Mouse (Mus musculus) layer of hippocampus, postnatal 36 days (tissue): ENCODE data around the gene Ric3. TPM values are rescaled to one million over a fixed set of nuclear protein-coding genes. Genes with fewer than 3 reads are reported as not detected.

ENCODE experiments used
- DNase-seq, 2 experiments: peaks; one replicate each; pipeline ENCODE4 v3.0.0; 2022
- total RNA-seq, 2 experiments: library from RNA; stranded (reverse); gene quantifications; 2 replicates each; pipeline ENCODE4 v1.2.3; 2021

The Ric3 gene
- total RNA-seq, 2 experiments from 2014 or later: 66.5 to 71.3 TPM

DNA sequence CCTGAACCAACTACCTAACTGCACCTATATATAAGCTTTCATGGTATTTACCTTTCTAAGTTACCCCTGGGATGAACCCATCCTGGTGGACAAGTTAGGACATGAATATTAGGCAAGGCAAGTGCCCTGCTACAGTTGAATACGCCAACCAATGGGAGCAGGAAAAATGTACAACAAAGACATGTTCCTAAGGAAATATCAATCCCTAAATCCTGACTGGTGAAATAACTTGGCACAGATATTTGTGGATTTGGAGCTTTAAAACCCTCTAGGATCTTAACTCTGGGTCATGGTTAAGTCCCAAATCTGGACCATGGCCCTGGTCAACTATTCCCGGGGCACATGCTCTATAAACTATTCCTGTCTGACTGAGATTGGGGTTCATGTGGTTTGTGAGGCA, 37.3 kb downstream of the Ric3 start:
- DNase-seq: no peak

- peak; percentile 85 to 87 for DNase-seq
Measured at GRCm38 (mm10) chr7:109039445-109039844, 43.7 kb downstream of the Ric3 start.

DNA sequence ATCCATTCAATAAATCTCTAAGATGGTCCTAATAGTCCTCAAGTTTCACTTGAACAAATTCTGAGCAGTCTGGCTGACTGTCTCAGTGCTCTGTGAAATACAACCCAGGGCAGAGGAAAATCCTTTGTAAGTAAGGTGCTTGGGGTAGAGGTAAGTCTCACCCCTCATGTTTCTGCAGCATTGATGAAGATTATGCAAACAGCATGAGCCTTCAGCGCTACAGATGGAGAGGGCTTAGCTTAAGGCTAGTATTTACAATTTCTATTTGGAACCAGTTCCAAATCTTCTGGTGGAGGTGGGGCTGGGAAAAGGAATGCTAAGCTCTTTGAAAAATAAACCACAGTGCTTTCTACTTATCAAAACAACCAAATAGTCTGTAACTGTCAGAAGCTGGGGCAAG, 44.1 kb downstream of the Ric3 start:
- no peak for DNase-seq

GRCm38 (mm10) chr7:109038121-109038735, 44.9 kb downstream of the Ric3 start:
- no peak for DNase-seq

GRCm38 (mm10) chr7:109032054-109032453, 51.1 kb downstream of the Ric3 start:
- no peak for DNase-seq

- DNase-seq: no peak
Measured at GRCm38 (mm10) chr7:109031331-109031730, 51.8 kb downstream of the Ric3 start.

- DNase-seq: no peak
Measured at GRCm38 (mm10) chr7:109029961-109030465, 53.1 kb downstream of the Ric3 start.

DNA sequence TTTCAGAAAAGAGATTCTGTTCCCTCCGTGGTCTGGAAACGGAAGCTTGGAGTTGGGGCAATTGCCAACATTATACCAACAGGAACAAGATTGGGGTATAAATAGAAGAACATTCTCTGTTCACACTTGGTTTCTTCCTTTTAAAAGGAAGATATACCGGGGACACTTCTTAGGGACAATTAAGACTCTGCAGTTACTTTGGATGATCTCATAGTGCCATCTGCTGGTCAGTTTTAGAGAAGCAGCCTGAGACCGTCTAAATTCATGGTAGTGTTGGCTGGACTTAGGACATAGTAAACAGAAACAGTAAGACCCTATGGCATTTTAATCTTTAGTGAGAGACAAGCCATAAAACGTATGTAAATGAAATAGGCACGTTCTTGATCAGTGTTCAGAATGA, 54.9 kb downstream of the Ric3 start:
- peak in 1 of 2 experiments; percentile 56 for DNase-seq

- DNase-seq: no peak
Measured at GRCm38 (mm10) chr7:109027721-109028120, 55.4 kb downstream of the Ric3 start.

GRCm38 (mm10) chr7:109026976-109027375, 56.2 kb downstream of the Ric3 start:
- DNase-seq: no peak

DNA sequence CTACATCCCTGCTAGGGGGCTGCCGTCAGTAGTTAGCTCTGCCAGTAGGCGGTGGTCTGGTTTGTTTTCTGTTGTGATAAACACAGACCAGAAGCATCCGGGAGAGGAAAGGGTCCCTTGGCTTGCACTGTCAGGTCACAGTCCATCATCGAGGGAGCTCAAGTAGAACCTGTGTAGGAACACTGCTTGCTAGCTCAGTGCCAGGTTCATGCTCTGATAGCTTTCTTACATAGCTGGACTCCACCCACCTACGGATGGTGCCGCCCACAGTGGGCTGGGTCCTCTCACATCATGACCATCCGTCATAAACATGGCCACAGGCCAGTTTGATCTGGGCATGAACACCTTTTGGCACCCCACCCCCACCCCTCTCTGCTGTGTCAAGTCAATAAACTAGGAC, 57.4 kb downstream of the Ric3 start:
- no peak for DNase-seq

DNA sequence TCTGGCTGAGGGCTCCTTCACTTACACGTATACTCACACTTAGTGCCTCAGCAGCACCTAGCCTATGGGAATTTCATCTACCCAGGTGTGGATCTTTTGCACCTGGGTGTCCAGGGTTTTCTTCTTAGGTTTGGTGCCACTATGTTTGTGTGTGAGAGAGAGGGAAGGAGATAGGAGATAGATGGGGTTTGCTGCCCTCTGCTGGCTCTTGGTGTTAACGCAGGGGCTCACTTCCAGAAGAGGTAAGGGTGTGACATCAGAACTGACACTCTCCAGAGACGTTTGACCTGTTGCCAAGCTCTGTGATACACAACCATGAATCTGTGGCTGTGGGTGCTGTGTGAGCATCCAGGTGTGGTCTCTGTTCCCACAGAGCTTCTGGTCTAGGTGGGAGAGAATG, 61.7 kb downstream of the Ric3 start:
- peak in 1 of 2 experiments; percentile 66 for DNase-seq

GRCm38 (mm10) chr7:109019243-109019642, 63.9 kb downstream of the Ric3 start:
- no peak for DNase-seq

DNA sequence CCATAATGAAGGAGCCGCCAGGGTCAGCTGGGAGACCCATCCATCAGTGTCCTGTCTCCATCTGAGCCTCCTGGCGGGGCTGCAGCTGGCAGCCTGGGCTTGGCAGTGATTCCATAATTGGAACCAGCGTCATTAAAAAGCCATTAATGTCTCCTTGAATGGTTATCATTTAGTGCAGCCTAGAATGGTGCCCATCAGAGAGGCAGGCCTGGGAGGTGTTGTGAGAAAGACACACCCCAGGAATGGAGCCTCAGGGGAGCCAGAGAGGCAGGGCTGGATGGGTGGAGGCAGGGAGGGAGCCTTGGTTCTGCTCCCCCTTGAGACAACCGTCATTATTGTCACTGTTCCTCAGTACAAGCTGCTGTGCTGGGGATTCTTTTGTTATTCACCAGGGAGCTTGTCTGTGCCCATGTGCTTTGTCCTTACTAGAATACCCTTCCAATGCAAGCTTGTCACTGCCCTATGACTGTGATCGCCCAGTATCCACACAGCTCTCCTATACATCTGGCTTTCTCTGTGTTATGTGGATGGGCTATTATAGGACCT, 66.7 kb downstream of the Ric3 start:
- no peak for DNase-seq

DNA sequence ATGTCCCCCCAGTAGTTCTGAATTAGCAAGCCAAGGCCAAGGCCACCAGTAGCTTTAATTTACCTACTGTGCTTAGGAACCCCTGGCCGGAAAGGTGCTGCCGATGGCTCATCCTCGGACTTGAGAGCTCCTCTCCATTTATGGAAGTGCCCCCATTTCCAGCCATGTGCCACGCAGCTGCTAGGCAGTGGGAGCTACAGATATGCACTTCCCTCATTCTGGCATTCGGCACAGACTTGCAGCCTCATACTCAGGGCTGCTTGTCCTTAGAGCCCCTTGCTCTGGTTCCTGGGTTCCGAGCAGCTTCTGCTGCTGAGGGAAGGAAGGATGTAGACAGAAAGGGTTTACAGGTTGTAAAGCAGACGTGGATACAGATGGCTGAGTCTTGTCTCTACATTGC, 68.3 kb downstream of the Ric3 start:
- no peak for DNase-seq

DNA sequence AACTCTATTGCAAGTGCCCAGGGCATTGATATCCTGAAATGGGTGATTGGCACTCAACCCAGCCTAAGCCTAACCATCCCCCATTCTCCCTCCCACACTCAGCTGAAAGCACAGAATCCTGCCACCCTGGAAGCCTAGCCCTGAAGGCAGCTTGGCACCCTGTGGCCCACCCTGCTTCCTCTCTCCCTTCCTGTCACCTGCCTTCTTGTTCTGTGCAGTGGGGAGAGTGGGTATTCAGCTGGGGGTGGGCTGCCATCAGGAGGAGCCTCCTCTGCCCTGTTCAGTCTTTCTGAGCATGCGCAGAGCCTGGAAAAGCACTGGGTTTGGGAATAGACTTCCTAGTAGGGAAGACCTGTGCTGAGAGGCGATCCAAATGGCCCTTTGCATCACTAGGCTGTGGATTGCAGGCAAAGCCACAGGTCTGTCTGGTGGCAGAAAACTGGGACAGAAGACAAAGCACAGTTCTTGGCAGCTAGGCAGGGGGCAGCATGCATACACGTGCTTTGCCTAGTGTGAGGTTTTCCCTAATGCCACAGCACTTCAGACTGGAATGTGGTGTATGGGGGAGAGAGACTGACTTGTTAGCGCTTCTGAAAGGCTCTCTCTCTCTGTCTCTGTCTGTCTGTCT, 70.0 kb downstream of the Ric3 start:
- peak; percentile 66 to 67 for DNase-seq

- no peak for DNase-seq
Measured at GRCm38 (mm10) chr7:109012575-109012974, 70.6 kb downstream of the Ric3 start.

- DNase-seq: peak; percentile 66 to 71
Measured at GRCm38 (mm10) chr7:109011596-109012180, 71.4 kb downstream of the Ric3 start.

GRCm38 (mm10) chr7:109010720-109011595, 72.2 kb downstream of the Ric3 start:
- peak; percentile 62 to 65 for DNase-seq

DNA sequence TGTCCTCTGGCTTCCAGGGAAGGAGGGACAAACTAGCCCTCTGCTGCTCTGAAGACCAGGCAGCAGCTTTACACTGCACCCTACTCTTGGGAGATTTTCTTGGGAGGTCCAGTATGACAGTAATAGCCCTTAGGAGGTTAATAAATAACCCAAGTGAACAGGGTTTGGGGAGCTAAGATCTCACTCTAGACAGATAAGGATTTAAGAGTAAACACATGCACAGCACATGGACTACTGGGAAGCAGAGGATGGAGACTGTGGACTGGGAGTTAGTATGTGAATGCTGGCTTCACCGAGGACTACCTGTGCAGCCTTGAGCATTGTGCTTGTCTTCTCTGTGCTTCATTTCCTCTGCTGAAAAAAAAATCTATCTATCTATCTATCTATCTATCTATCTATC, 73.9 kb downstream of the Ric3 start:
- no peak for DNase-seq

DNA sequence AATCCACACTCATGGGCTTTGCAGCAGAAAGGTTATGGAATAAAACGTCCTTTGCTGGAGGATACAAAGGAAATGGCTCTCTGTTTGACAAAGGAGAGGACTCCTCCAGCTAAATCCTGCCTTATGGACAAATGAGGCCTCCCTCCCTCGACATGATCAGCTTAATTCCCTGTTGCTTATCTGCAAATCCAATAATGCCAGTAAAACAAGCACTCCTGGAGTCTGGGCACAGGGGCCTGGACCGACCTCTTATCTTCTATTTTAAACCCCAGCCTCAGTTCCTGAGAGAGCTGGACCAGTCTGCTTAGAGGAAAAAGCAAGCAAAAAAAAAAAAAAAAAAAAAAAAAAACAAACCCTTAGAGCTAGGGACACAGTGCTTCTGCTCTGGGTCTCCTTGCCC, 79.5 kb downstream of the Ric3 start:
- DNase-seq: no peak

DNA sequence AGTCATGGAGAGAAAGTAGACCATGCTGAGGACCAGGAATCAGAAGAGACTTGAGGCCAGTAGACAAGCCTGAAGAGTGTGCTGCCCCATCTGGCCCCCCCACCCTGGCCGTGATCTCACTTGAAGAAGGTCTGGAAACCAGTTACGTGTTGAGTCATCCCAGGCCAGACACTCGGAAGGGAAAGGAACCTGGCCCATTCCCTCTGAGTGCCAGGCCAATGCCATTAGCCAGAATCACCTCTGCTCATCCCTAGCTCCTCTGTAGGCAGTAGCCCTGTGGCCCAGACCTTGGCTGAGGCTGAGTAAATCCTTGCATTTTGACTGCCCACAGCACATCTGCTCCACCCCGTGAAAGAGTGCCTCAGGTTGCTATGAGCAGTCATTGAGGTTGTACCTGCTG, 81.2 kb downstream of the Ric3 start:
- DNase-seq: no peak
